Mouse (Mus musculus) hindbrain, embryonic 13.5 days (tissue): ENCODE results near the gene Serpina3j. TPM values are rescaled to one million over a fixed set of nuclear protein-coding genes. Genes with fewer than 3 reads are reported as not detected.
"Not testable (repeated sequence)": the region's sequence is repeated elsewhere in the genome, so short reads cannot be mapped to it uniquely, and the experiment has no call there.

Experiments used
- ATAC-seq: fragments of 200-750 bp; cut with Nextera tagmentation; 2 replicates; pipeline ENCODE4 v1.8.0; 2017; ENCODE audit warnings: moderate TSS enrichment; ENCODE audit not compliant: low FRiP score
- H3K27ac ChIP-seq: fragments of 300-500 bp; sonication (generic); 2 replicates; pipeline ENCODE4 v1.5.1; 2015; ENCODE audit warnings: inconsistent platforms, mild to moderate bottlenecking, moderate library complexity
- H3K27me3 ChIP-seq: fragments of 300-500 bp; sonication (generic); 2 replicates; pipeline ENCODE4 v1.6.1; 2015; ENCODE audit warnings: mild to moderate bottlenecking, inconsistent platforms
- H3K36me3 ChIP-seq: fragments of 300-500 bp; sonication (generic); 2 replicates; pipeline ENCODE4 v1.6.1; 2015; ENCODE audit warnings: mild to moderate bottlenecking, inconsistent platforms
- H3K4me1 ChIP-seq: fragments of 300-500 bp; sonication (generic); replicated peaks from 2 replicates; pipeline ENCODE4 v1.6.1; 2015; ENCODE audit warnings: inconsistent platforms
- H3K4me2 ChIP-seq: fragments of 300-500 bp; sonication (generic); 2 replicates; pipeline ENCODE4 v1.6.1; 2015; ENCODE audit warnings: inconsistent platforms, mild to moderate bottlenecking, moderate library complexity
- H3K4me3 ChIP-seq: fragments of 300-500 bp; sonication (generic); 2 replicates; pipeline ENCODE4 v1.5.1; 2015; ENCODE audit warnings: mild to moderate bottlenecking, inconsistent platforms
- H3K9ac ChIP-seq: fragments of 300-500 bp; sonication (generic); 2 replicates; pipeline ENCODE4 v1.6.1; 2015; ENCODE audit warnings: mild to moderate bottlenecking, inconsistent platforms
- H3K9me3 ChIP-seq: fragments of 300-500 bp; sonication (generic); 2 replicates; pipeline ENCODE4 v1.6.1; 2016; ENCODE audit warnings: inconsistent platforms
- WGBS: fragments of 180-500 bp; shearing (Covaris S2); methylation state at CpG from one replicate; pipeline ENCODE4 v1.1.7; 2015; 5-methylcytosine and 5-hydroxymethylcytosine counted together
- polyA plus RNA-seq: library from polyadenylated mRNA; unstranded; fragments of >200 nt; fragmentation: Nextera tagmentation; extraction: Ambion mirVana; gene quantifications from 2 replicates; pipeline ENCODE4 v1.2.1, GENCODE M21; 2015

Gene Serpina3j
- polyA plus RNA-seq, 1 experiment from 2014 or later, result not detected

GRCm38 (mm10) chr12:104338226-104338625 lies 23.9 kb downstream of the Serpina3j start, which contains the start of the genes Serpina3k and Serpina3m:
TSS of gene Serpina3k (plus strand) at chr12:104338486.
TSS of gene Serpina3m (plus strand) at chr12:104338486.
- ATAC-seq, H3K27ac ChIP-seq, H3K36me3 ChIP-seq, H3K4me2 ChIP-seq, H3K27me3 ChIP-seq, H3K4me1 ChIP-seq, H3K9ac ChIP-seq, H3K9me3 ChIP-seq, H3K4me3 ChIP-seq: not testable (repeated sequence)
- 91% methylated on average over 3 of the region's 3 CpGs for WGBS

- no peaks in the 10 kb centered on the region for H3K36me3 ChIP-seq
- no peaks in the 10 kb centered on the region for H3K27me3 ChIP-seq
- no peaks in the 10 kb centered on the region for H3K9me3 ChIP-seq
- 92% methylated on average over 3 of the region's 3 CpGs for WGBS
- no peaks in the 10 kb centered on the region for H3K4me1 ChIP-seq
- H3K4me2 ChIP-seq, result no peak overlapping the region
- no peak overlapping the region for H3K27ac ChIP-seq
- ATAC-seq, result no peak
- H3K4me3 ChIP-seq, result no peak overlapping the region
- H3K9ac ChIP-seq, result no peak overlapping the region
These were observed 24.4 kb downstream of the Serpina3j start for GRCm38 (mm10) chr12:104338705-104339104.

DNA sequence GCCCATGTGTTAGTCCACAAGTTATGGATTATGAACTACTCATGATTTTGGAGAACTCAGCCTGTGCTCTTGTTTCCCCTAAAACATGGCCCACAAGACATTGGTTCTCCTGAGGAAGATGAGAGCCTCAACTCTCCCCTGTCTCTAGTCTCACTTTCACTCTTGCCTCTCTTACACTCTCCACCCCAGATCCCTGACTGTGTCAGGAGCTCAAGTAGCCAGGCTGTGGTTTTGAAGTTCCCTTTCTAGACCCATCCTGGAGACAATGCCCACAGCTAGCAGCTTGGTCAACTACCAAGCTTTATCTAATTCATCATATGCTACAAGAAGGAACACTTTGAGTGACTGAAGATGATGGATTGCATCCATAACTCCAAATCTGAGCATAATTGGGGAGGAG lies 28.1 kb downstream of the Serpina3j start:
- H3K4me1 ChIP-seq, ATAC-seq, H3K4me2 ChIP-seq, H3K27ac ChIP-seq, H3K27me3 ChIP-seq, H3K36me3 ChIP-seq, H3K9ac ChIP-seq, H3K9me3 ChIP-seq, H3K4me3 ChIP-seq: not testable (repeated sequence)

DNA sequence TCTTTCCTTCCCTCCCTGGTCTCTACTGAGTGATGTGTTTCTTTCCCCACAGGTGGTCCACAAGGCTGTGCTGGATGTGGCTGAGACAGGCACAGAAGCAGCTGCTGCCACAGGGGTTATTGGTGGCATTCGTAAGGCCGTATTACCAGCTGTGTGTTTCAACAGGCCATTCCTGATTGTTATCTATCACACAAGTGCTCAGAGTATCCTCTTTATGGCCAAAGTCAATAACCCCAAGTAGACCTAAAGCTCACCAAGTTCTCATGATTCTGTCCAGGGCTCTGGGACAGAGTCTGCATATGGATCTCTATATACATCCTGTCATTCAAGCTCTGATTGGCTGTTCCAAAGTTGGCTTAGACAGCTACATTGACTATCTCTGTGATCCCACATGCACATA lies 30.8 kb downstream of the Serpina3j start:
- no peaks in the 10 kb centered on the region for H3K4me1 ChIP-seq
- H3K4me2 ChIP-seq, result no peak overlapping the region
- H3K9me3 ChIP-seq, result no peaks in the 10 kb centered on the region
- no peak for ATAC-seq
- WGBS, result 87% methylated on average over 2 of the region's 2 CpGs
- no peaks in the 10 kb centered on the region for H3K27me3 ChIP-seq
- H3K27ac ChIP-seq, result no peak overlapping the region
- no peak overlapping the region for H3K9ac ChIP-seq
- H3K36me3 ChIP-seq, result no peaks in the 10 kb centered on the region
- H3K4me3 ChIP-seq, result no peak overlapping the region

GRCm38 (mm10) chr12:104345707-104346106 lies 31.4 kb downstream of the Serpina3j start:
- H3K4me1 ChIP-seq, result no peaks in the 10 kb centered on the region
- ATAC-seq, result no peak
- H3K4me2 ChIP-seq, result no peak overlapping the region
- H3K27ac ChIP-seq, result no peak overlapping the region
- H3K27me3 ChIP-seq, result no peaks in the 10 kb centered on the region
- no peak overlapping the region for H3K4me3 ChIP-seq
- no peaks in the 10 kb centered on the region for H3K36me3 ChIP-seq
- no peak overlapping the region for H3K9ac ChIP-seq
- no peaks in the 10 kb centered on the region for H3K9me3 ChIP-seq

DNA sequence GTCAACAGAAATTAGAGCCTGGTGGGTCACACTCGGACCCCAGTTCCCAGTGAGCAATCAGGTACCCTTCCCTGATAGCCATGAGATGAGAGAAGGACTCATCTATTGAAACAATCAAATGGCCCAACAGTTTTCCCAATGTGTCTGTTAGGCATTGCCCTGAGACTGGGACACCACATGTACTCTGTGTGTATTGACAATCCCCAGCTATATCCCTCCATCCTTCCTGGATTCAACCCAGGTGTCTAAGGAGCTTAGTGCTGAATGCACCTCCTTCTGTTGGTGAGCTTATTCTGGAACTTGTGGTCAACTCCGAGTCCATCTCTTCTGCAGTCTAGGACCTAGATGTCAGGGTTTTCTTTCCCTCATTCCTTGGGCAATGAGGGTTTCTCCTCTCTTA lies 32.7 kb downstream of the Serpina3j start:
- Histone ChIP-seq H3K4me1 (no peaks in the 10 kb centered on the region), H3K27me3 (no peaks in the 10 kb centered on the region), H3K27ac (no peak overlapping the region), H3K4me3 (no peak overlapping the region), H3K9ac (no peak overlapping the region), H3K4me2 (no peak overlapping the region), H3K9me3 (no peaks in the 10 kb centered on the region), H3K36me3 (no peaks in the 10 kb centered on the region)
- ATAC-seq, result no peak
- 85% methylated on average over 2 of the region's 2 CpGs for WGBS

GRCm38 (mm10) chr12:104351812-104352211 lies 37.5 kb downstream of the Serpina3j start:
- not testable (repeated sequence) for ATAC-seq, H3K4me3 ChIP-seq

GRCm38 (mm10) chr12:104356006-104356405 lies 41.7 kb downstream of the Serpina3j start:
- Histone ChIP-seq H3K36me3 (no peaks in the 10 kb centered on the region), H3K4me3 (no peak overlapping the region), H3K27ac (no peak overlapping the region), H3K4me2 (no peak overlapping the region), H3K4me1 (no peaks in the 10 kb centered on the region), H3K9ac (no peak overlapping the region), H3K27me3 (no peaks in the 10 kb centered on the region), H3K9me3 (no peaks in the 10 kb centered on the region)
- ATAC-seq, result no peak
- WGBS, result 91% methylated on average over 3 of the region's 3 CpGs

More at GRCm38 (mm10) chr12:104351812-104352211, 37.5 kb downstream of the Serpina3j start:
- H3K4me2 ChIP-seq, H3K4me1 ChIP-seq, H3K36me3 ChIP-seq, H3K9me3 ChIP-seq, H3K27ac ChIP-seq, H3K9ac ChIP-seq, H3K27me3 ChIP-seq: not testable (repeated sequence)
- WGBS, result 45% methylated on average over 3 of the region's 3 CpGs

DNA sequence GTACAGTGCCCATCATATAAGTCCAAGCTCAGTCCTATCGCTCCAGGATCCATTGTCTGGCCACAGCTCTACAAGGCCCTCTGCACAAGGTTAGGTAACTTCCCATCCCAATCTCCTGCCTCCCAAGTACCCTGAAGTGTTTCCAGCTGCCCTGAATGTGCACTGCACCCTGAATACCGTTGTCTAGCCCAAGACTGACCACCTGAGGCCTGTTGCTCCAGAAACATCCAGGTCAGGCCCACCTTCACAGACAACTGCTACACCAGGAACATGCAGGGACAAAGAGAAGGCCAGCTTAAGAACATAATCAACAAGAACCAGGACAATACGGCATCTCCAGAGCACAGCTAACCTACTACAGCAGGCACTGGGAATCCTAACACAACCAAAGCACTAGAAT lies 55.6 kb downstream of the Serpina3j start:
- WGBS, result 86% methylated on average over 3 of the region's 3 CpGs
- Histone ChIP-seq H3K9ac (no peak overlapping the region), H3K9me3 (no peaks in the 10 kb centered on the region), H3K27me3 (no peaks in the 10 kb centered on the region), H3K36me3 (no peaks in the 10 kb centered on the region), H3K4me2 (no peak overlapping the region), H3K4me1 (no peaks in the 10 kb centered on the region), H3K4me3 (no peak overlapping the region), H3K27ac (no peak overlapping the region)
- ATAC-seq, result no peak

Other genes with a start within 250 kb of the Serpina3j start
- not detected in 2 replicates for gene Serpina5, start 213.4 kb upstream of the Serpina3j start, polyA plus RNA-seq
- gene Serpina3a, start 201.8 kb upstream of the Serpina3j start, polyA plus RNA-seq, result not detected in 2 replicates
- gene Serpina3b, start 186.6 kb upstream of the Serpina3j start, polyA plus RNA-seq, result not detected in 2 replicates
- gene Serpina3c, start 160.7 kb upstream of the Serpina3j start, polyA plus RNA-seq, result not detected in 2 replicates
- gene Serpina3f, start 100.0 kb upstream of the Serpina3j start, polyA plus RNA-seq, result 0.26 TPM in 1 of 2 replicates, not detected in the other
- gene Serpina3g, start 78.3 kb upstream of the Serpina3j start, polyA plus RNA-seq, result 0.97 and 1.4 TPM in 2 replicates
- gene Serpina3i, start 51.4 kb upstream of the Serpina3j start, polyA plus RNA-seq, result not detected in 2 replicates
- gene Serpina3k, start 23.9 kb downstream of the Serpina3j start, polyA plus RNA-seq, result not detected in 2 replicates
- not detected in 2 replicates for gene Serpina3m, start 23.9 kb downstream of the Serpina3j start, polyA plus RNA-seq
- 0.12 and 0.39 TPM in 2 replicates for gene Serpina3n, start 92.2 kb downstream of the Serpina3j start, polyA plus RNA-seq
- 0.31 TPM in 1 of 2 replicates, not detected in the other for gene Gsc, start 158.8 kb downstream of the Serpina3j start, polyA plus RNA-seq